Mouse (Mus musculus): Measurements from ENCODE around the gene Pdcd2. TPM values are rescaled to one million over a fixed set of nuclear protein-coding genes. Genes with fewer than 3 reads are reported as not detected.
"Not testable (repeated sequence)": the region's sequence is repeated elsewhere in the genome, so short reads cannot be mapped to it uniquely, and the experiment has no call there.

Pdcd2 gene
- 10 to 100 TPM; 34.2 to 42.4 (median 38.9) TPM for total RNA-seq (2022)

DNA sequence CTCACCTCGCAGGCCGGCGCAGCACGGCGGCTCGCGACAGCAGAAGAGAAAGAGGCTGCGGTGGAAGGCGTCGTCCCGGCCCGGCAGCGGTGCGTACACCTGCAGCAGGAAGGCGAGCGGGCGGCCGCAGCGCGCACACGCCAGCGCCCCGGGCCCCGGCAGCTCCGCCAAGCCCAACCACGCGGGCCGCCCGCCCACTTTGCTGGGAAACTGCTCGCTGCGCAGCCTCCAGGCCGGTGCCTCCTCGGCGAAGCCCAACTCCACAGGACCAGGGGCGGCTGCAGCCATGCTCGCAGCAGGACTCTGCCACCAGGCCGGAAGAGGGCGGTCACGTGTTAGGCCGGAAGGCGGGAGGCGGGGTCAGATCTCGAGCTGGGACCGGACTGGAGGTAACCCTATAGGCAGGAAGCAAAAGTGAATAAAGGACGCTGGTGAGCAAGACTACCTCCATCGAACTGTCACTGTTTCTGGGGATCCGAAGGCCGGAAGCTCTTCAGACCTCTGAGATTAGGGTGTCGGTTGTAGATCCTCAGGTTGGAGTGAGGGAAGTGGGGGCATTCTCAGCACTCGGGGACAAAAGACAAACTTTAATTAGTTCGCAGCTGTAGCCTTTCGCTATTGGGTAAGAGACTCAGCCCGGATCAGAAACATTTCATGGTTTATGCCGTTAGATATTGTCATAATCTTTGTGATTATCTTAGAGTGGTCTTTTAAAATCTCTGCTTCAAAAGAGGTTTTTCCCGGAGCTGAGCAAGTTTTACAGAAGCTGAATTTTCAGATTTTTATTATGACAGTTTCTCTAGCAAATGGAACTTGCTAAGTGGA, at the start of gene Pdcd2:
Gene Pdcd2 (minus strand): TSS at position 316 of the 825 bp plus-strand sequence.
- peak; percentile 95 for DNase-seq

DNA sequence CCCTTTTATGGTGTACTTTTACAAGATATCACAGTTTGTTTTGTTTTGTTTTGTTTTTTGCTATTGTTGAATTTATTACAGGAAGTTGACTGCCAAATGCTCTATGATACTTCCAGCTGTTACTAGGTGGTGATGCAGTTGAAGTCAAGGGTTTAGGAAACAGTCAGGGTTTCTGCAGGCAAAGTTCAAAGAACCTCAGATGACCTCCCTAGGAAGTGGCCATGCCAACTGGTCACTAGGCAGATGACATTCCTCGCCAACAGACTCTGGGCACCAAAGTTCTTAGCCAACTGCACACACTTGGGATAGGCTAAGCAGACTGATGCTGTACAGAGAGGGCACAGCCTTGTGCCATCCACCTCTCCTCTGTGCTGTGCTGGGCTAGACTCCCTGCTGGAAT, 48.0 kb upstream of the Pdcd2 start:
- DNase-seq, result no peak

DNA sequence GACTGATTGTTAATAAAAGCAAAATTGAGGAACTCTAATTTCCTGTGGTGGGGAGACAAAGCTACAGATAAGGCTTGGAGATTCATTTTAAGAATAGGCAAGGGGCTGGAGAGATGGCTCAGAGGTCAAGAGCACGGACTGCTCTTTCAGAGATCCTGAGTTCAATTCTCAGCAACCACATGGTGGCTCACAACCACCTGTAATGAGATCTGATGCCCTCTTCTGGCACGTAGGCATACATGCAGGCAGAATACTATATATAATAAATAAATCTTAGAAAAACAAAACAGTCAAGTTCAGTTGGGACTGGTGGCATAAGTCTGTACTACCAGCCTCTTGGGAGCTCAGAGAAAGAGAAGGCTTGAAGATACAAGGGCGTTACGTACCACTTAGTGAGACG, 39.8 kb upstream of the Pdcd2 start:
- DNase-seq, result no peak

DNA sequence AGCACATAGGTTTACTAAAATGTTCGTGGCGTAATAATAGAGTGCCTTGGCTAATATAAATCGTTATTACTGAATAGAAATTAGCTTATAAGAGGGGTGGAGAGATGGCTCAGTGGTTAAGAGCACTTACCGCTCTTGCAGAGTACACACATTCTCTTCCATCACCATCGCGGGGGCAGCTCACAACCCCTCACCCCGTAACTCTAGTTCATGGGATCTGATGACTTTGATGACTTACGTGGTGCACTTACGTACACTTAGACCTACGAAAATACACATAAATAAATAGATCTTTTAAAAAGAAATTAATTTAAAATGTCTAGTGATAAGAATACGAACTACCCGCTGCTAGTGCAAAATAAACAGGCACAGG, 37.8 kb upstream of the Pdcd2 start:
- no peak for DNase-seq

DNA sequence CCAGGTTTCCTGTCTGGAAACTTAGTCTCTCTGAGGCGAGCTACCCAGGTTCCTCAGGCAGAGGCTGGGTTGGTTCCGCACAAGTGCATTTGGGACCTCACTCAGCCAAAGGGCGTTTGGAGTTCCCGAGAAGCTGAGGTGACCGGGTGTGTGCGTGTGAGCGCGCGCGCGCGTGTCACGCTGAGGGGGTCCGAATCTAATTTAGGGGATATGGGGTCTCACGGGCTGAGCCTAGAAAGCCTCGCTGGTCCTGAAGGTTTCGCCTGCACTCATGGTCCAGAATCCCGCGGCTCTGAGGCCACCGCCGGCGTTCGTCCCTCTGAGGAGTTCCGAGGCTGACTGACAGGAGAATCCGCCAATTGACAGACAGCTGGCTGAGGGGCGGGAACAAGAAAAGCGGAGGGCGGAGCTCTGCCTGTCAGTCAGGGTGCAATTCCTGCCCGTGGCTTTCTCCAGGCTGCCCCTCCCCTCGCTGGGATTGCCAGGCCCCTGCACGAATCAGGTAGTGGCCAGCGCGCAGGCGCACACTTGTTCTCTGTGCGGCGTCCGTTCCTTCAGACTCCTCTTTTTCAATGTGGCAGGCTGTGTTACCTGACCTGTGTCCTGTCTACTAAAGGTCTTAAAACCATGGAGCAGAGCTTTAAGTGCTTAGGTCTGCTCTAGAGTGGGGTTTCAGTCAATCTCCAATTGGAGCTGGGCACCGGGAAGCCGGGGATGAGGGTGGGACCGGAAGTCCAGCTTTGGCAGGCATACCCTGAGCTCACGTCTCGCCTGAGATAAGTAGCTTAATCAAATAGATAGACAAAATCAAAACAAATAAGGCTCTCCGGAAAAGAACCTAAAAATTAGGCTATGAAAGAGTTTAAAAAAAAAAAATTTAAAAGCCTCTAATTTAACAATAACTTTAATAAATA, 37.2 kb upstream of the Pdcd2 start, which contains the start of gene Prdm9:
Gene Prdm9 (minus strand): TSS at position 341 of the 914 bp plus-strand sequence.
- DNase-seq, result peak; percentile 99

DNA sequence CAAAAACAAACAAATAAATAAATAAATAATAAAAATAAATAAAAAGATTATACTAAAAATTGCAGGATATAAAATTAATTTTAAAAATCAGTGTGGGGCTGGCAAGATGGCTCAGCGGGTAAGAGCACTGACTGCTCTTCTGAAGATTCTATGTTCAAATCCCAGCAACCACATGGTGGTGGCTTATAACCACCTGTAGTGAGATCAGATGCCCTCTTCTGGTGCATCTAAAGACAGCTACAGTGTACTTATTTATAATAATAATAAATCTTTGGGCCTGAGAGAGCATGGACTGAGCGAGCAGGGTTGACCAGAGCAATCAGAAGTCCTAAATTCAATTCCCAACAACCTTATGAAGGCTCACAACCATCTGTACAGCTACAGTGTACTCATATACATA, 32.8 kb upstream of the Pdcd2 start:
- no peak for DNase-seq

DNA sequence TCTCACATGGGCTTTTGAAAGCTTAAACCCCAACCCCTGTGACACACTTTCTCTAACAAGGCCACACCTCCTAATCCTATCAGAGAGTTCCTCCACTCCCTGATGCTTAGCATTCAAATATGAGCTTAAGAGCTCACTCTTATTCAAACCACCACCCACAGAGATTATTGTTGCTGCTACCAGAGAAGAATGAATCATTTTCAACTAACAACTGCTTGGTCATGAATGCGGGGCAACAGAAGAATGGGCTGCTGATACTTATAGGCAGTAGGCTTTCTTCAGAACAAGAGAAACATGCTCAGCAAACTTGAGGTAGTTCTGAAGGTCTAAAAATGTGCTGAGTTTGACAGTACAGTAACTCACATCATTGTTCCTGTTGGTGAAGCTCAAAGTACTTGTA, 22.6 kb upstream of the Pdcd2 start:
- DNase-seq, result no peak

DNA sequence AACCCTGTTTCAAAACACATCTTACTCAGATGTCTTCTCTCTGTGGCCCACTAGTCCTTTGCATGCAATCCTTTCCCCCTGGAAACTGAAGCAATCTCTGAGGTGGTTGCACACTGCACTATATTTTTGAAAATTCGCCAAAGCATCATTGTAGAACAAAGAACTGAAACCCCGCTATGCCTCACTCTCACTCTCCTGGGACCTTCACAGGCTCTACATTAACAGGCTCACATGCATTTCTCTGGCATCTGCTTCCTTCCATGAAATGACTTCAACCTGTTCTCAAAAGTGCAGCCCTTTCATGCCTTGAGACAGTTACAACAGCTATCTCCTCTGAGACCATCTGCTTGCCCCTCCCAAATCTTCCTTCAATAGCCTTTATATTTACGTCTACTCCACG, 19.3 kb upstream of the Pdcd2 start:
- DNase-seq, result no peak

DNA sequence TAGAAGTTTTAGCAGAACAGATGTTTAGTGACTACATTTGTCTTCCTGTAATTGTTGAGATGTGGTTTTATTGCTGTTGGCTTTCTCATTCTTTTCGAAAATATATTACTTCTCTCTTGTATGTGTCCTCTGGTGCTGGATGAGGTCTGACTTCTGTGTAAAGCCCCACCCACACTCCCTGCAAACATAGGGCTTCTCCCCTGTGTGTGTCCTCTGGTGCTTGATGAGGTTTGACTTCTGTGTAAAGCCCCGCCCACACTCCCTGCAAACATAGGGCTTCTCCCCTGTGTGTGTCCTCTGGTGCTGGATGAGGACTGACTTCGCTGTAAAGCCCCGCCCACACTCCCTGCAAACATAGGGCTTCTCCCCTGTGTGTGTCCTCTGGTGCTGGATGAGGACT, 16.8 kb upstream of the Pdcd2 start:
- not testable (repeated sequence) for DNase-seq

DNA sequence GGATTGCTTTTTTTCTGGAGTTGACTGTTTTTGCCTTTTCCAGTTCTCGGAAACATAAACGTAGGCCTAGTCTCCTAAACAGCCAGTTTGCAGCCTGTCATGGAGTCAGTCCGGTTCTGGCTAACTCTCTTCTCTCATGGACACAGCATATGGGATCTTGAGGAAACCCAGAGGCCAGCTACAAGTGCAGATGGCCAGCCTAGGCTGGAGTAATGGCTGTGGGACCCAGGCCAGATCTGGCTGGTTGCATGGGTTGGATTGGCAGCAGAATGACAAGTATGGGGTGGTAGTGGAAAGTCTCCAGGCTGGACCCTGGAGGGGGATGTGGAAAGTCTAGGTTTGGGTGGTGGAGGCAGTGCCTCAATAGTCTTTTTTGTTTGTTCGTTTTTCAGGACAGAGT, 13.2 kb upstream of the Pdcd2 start:
- no peak for DNase-seq

DNA sequence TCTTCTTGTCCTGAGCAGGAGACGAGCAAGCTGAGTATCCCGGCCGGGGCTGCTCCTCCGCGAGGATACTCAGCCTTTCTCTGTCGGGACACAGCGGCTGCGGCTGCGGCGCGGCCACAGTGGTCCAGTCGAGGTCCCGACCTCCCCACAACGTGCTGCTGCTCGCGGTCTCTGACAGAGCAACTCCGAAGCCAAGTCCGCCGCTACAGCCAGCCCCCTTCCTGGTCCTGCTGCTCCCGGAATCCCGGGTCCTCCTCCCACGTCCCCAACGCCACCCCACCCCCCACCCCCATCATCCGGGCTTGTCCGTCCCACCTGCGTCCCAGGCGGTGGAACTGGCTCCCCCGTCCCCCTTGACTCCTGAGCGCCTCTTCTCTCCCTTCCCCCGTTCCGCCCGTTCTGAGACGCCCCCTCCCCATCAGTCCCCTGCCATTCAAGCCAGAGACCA, 9.4 kb upstream of the Pdcd2 start:
- no peak for DNase-seq

DNA sequence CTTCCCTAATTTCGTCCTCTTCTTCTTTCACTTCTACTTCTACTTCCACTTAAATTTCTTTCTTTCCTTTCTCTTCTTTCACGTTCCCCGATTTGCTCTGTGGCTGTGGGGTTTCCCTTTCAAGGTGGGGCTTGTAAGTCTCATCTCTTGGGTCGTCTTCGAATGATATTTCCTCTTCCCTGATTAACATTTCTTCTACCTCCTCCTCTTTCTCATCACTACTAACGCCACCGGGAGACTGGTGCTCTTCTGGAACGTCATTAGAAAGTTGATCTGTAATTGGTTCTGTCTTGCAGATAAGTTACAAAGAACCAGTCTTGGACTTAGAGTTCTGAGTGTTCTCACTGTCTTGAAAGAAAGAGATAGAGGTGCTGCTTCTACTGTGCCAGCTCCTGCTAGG, 8.8 kb upstream of the Pdcd2 start:
- no peak for DNase-seq

DNA sequence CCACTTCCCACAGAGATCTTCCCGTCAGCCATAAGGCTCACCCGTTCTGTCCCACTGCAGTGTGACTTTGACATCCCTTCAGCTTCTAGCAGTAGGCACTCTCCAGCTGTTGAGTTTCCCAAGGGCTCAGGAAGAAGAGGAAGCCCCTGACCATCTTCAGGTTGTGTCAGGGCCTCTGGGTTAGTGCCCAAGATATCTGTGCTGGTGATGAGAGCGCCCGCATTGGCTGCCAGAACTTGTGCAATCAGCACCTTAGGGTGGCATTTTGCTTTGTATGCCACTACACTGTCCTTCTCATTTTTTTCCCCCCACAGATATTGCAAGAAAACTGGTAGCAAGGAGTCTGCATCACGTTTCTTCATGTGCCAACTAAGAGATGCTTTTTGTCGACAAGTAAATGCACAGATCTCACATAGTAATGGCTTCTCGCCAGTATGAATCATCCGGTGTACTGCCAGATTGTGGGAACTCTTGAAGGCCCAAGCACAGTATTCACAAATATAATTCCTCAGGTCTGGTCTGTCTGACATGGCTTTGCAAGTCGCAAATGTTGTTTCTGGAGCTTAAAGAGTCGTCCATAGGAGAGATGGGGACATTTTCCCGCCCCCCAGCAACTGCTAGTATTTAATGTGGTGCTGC, 8.2 kb upstream of the Pdcd2 start:
- no peak for DNase-seq

DNA sequence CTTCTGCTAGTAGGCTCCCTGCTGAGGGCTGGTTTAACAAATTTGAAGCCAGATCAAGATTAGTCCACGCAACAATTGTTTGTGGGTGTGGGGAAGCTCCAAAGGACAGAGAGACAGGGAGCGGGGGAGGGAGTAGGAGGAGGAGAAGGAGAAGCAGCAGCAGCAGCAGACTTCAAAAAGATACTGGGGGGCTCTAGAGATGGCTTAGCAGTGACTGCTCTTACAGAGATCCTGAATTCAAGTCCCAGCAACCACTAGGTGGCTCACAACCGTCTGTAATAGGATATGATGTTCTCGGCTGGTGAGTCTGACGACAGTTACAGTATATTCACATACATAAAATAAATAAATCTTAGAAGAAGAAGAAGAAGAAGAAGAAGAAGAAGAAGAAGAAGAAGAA, 3.0 kb upstream of the Pdcd2 start:
- no peak for DNase-seq

DNA sequence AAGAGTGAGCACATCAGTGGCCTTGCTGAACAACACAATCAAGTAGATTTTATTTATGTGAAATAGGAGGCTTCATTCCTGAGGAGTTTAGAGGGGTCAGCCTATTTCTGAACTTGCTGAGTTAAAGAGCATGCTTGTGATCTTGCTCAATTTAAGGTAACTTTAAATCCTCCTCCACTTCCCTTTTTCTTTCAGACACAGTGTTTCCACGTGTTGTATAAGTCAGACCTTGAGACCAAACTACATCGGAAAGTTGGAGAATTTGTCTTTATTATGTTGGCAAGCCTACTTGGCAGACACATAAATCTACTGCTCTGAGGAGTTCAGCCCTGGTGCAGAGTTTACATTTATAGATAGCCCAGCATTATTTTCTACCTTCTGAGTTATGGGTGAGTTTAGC, 1.8 kb upstream of the Pdcd2 start:
- DNase-seq, result no peak

DNA sequence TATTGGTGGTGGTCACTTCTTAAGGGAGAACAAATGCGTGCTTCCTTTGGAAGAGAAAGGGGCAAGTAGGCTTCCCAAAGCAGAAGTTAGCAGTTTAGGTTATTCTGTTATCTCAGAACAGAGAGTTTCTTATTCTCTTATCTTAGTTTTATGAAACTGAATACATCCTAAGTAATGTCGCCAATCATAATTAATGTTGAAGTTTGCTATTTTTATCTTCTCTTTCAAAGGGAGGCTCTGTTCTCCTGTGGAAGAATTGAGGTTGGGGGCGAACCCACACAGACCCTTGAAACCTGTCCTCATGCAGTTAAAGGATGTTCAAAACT, 673 bp upstream of the Pdcd2 start:
- DNase-seq, result no peak

DNA sequence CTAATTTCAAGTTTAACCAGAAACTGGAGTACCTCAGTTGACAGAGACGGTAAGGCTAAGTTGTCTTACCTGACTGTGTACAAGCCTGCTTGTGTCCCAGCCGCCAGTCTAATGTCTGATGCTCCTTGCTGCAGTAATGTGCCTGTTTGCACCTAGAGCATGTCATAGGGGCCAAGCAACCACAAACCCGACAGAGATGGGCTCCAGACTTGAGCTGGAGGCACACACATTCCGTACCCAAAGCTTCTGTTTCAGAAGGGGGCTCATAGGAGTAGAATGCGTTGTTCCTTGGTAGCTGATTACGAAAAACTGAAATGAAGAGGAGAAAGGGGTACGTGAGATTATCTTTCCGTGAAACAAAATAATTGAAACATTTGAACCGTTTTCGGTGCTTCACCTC, 797 bp downstream of the Pdcd2 start:
- DNase-seq, result no peak

DNA sequence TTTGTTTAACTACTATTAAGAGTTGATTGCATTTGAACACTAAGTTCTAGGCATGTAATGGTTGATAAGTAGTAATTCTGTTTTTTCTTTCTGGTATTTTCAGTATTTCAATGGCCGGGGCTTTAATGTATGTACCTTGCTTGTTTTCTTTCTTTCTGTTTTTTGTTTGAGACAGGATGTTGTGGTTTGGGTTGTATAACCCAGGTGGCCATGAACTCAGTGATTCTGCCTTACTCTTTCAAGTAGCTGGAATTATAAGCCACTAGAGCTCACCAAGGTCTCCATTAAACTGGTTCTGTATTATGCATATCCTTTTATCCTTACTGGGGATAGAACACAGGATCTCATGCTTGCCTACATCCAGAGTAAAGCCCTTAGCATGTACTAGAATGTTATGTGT, 8.3 kb downstream of the Pdcd2 start:
- DNase-seq, result no peak

DNA sequence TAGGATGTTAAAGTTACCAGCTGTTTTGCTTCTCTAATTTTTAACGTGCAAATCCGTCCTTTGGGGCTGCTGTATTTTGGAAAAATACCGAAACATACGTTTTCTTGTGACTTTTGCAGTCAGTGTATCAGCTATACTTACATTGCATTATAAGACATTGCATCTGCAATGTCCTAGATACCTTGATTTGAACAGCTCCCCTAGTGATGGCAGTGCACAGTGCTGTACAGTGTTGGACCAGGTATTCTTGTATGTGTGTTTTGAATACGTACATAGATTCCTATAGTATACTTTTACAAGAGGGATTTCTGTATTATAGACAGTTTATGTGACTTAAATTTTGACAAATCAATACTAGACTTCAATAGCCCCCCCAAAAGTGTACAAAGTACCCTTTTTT, 8.9 kb downstream of the Pdcd2 start:
- no peak for DNase-seq

DNA sequence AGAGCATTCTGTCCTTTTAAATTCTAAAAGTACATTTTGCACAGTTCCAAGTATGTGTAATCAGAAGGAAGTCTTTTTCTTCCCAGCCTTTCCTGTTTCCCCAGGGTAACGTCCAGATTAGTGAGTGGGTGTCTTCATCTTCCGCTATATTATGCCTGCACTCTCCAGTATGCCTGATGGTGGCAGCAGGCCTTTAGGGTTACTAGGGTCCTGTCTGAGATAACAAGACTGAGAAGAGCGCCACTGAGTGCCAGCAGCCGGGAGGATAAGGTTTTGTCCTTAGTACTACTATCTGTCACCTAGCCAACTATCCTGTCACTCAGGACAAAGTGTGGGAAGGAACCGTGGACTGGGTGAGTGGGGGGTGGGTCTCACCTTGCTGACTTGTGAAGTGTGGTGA, 9.3 kb downstream of the Pdcd2 start:
- DNase-seq, result no peak

DNA sequence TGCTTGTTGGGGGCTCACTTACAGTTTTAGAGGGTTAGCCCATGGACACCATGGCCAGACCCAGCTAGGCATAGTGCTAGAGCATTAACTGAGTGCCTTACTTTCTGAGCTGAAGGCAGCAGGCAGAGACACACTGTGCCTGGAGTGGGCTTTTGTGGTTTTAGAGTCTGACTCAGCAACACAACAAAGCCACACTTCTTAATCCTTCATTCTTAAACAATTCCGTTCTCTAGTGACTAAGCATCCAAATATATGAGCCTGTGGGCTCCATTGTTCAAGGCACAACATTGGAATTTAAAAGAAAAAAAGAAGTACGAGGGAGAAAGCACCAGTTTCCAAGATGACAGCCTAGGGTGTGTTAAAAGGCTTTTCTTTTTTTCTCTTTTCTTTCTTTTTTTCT, 16.4 kb downstream of the Pdcd2 start:
- no peak for DNase-seq

DNA sequence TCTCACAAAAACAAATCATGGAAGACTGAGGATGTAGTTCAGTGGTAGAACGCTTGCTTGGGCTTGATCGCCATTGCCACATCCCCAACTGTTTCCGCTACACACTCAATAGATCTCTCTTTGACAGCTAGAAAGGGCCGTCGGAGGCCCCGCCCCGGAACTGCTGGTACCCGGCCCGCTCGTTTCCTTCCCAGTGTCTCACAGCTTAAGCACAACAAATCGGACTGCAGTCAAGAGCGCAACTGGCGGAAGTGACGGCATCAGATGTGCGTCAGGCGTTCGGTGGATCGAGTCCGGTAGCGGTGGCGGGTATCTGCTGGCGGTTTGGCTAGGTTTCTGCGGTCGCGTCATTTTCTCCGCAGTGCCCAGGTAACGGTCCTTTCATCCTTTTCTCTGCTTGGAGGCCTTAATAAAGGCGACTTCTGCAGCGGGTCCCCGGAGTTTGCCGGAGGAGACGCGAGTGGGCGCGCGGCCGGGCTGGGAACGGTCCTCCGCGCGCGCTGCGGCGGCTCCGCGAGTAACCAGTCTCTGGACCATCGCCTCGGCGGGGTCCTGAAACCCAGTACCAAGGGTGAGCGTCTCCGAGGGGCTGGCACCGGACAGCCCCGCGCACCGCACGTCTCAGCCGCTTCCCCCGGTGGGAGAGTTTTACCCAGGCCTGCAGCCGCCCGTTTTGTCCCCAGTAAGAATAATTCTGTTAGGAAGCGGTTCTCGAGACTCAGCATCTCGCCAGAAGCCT, 27.3 kb downstream of the Pdcd2 start, which contains the start of the genes Psmb1 and Tbp:
Gene Psmb1 (minus strand): TSS at position 96 of the 739 bp plus-strand sequence.
Gene Tbp (plus strand): TSS at position 233 of the 739 bp plus-strand sequence.
- peak; percentile 98 for DNase-seq

Data from adrenal gland, adult 8-10 months (tissue).